Mouse (Mus musculus) ES-CJ7 (cell line): ENCODE data around the gene Slco6c1.

ENCODE experiments used
- DNase-seq: peaks from one replicate; pipeline ENCODE4 v3.0.0; 2011; ENCODE audit warnings: low read depth, low spot score

Slco6c1 gene

GRCm38 (mm10) chr1:97128201-97128600 is at the start of gene Slco6c1:
Slco6c1 (minus strand) TSS chr1:97128301.
- no peak for DNase-seq

DNA sequence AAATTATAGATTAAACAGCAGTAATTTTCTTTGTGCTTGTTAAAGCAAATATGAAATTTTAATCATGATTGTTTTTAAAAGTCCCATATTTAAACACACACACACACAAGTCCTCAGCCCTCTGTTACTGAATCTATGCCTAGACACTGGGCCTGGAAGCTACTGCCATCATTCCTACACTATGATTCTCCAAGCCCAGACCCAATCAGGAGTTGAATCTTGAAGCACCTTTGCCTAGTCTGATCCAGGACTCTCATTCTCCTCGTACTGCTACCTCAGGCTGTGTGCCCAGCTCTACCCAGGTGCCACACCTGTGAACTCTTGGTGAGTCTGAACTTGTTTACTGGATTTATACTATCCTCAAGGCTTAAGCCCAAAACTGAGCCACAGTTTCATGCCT is 89.1 kb downstream of the Slco6c1 start:
- no peak for DNase-seq

DNA sequence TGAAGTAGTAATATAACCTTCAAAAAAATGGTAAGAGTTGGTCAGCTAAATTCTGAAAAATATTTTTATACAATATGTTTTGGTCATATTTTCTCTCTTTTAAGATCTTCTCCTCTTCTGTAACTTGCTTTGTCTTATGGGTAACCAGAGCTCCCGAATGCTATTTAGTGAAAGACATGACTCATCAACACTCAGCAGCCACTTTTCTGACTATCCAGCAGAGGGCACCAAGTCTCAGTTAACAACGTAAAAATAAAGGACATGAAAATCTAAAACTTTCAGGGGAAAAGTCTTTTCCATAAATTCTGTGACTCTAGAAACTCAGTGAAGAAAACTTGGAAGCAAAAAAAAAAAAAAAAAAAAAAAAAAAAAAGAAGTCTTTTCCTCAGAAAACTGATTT is 89.6 kb downstream of the Slco6c1 start:
- DNase-seq: peak; percentile 50

- no peak for DNase-seq
Measured at GRCm38 (mm10) chr1:97037955-97038354, 90.1 kb downstream of the Slco6c1 start.

- no peak for DNase-seq
Measured at GRCm38 (mm10) chr1:97021388-97021787, 106.7 kb downstream of the Slco6c1 start.

GRCm38 (mm10) chr1:97019404-97019803 is 108.7 kb downstream of the Slco6c1 start:
- no peak for DNase-seq

DNA sequence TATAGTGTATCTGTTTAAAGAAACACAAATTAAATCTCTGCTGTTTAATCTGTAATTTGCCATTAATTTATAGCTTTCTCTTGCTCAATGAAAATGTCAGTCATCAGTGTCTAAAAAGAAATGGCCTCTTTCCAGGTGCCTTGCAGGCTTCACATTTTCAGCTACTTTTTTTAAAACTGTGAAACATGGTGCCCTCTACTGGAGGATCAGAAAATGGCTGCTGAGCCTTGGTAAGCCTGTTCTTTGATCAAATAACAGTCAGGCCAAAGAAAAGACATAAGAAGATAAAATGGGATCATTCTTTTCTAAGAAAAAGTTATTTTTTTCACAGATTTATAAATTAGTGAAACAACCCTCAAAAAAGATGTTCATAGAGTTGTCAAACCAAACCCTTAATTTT is 109.1 kb downstream of the Slco6c1 start:
- DNase-seq: peak; percentile 70
